Mouse (Mus musculus): ENCODE data around the gene Mon1b. TPM values are rescaled to one million over a fixed set of nuclear protein-coding genes. Genes with fewer than 3 reads are reported as not detected.

Mon1b gene
- total RNA-seq (2014; rRNA removed) (25.5 and 31.6 TPM in 2 replicates), polyA plus RNA-seq (2015; fragmentation: Nextera tagmentation; extraction: Ambion mirVana) (6.9 and 7.8 TPM in 2 replicates)

GRCm38 (mm10) chr8:113634670-113635591 is at the start of gene Mon1b:
TSS of gene Mon1b (plus strand) at chr8:113635587.
- Histone ChIP-seq H3K27ac (peak within 1 kb of the TSS; percentile 96), H3K4me2 (ENCODE audit: low read depth, low read length) (peak within 1 kb of the TSS; percentile 100), H3K4me3 (ENCODE audit: low read length) (peak within 1 kb of the TSS; percentile 65), H3K4me1 (ENCODE audit: insufficient read depth, low read length) (peaks cover 12% of the 10 kb centered on the region), H3K36me3 (ENCODE audit: insufficient read depth, low read length) (peaks cover 6% of the 10 kb centered on the region), H3K9ac (replicated peaks; ENCODE audit: low read length) (peak within 1 kb of the TSS; percentile 67), H3K27me3 (ENCODE audit: insufficient read depth, low read length) (no peaks in the 10 kb centered on the region), H3K9me3 (ENCODE audit: low read length) (no peaks in the 10 kb centered on the region)
- ATAC-seq (peak; percentile 99), DNase-seq (ENCODE audit: low spot score) (peak; percentile 98)
- TF ChIP-seq CTCF (IDR thresholded peaks at IDR 0.05; ENCODE audit: low read depth): no peak
- WGBS: under 1% methylated on average over 42 of the region's 42 CpGs

DNA sequence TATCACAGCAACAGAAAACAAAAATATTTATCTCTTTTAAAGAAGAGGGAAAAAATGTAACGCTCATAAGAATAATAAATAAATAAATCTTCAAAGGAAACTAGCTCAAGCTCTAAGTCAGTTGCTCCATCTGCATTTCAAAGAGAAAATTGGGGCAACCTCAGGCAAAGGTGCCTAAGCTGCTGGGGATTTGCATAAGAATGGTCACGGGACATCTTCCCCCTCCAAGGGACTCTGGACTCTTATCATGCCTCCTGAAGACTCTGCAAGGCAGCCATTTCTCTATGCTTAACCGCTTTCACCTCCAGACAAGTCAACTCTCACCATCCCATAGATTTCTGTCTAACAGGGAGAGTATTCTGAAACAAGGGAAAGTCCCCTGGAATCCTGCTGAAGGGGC is 37.0 kb upstream of the Mon1b start:
- ATAC-seq (no peak), DNase-seq (ENCODE audit: low spot score) (no peak)
- no peaks in the 10 kb centered on the region for H3K27me3 ChIP-seq (ENCODE audit: insufficient read depth, low read length)
- H3K4me3 ChIP-seq (ENCODE audit: low read length): no peak overlapping the region
- no peak overlapping the region for H3K4me2 ChIP-seq (ENCODE audit: low read depth, low read length)
- H3K9ac ChIP-seq (replicated peaks; ENCODE audit: low read length): no peak overlapping the region
- no peaks in the 10 kb centered on the region for H3K4me1 ChIP-seq (ENCODE audit: insufficient read depth, low read length)
- no peaks in the 10 kb centered on the region for H3K36me3 ChIP-seq (ENCODE audit: insufficient read depth, low read length)
- TF ChIP-seq CTCF (IDR thresholded peaks at IDR 0.05; ENCODE audit: low read depth): no peak
- H3K27ac ChIP-seq: no peak overlapping the region
- WGBS: 55% methylated on average over 3 of the region's 3 CpGs
- H3K9me3 ChIP-seq (ENCODE audit: low read length): no peaks in the 10 kb centered on the region

DNA sequence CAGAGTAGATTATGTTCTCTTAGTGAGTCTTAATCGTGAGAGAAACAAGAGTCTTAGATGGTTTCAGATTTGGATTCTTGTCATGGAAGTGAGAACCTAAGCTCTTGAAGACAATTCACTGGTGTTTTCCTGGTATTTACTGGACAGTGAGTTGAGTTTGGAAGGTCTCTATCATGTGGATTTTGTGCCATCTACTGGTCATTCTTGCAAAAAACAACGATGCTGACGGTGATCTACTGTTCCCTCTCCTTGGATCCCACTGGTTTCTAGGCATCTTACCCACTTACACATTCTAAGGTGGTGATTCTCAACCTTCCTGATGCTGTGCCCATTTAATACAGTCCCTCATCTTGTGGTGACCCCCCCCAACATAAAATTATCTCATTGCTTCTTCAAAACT is 2.8 kb upstream of the Mon1b start:
- Histone ChIP-seq H3K4me2 (ENCODE audit: low read depth, low read length) (no peak overlapping the region), H3K4me1 (ENCODE audit: insufficient read depth, low read length) (peaks cover 12% of the 10 kb centered on the region), H3K36me3 (ENCODE audit: insufficient read depth, low read length) (no peaks in the 10 kb centered on the region), H3K27ac (no peak overlapping the region), H3K9me3 (ENCODE audit: low read length) (no peaks in the 10 kb centered on the region), H3K27me3 (ENCODE audit: insufficient read depth, low read length) (no peaks in the 10 kb centered on the region), H3K9ac (replicated peaks; ENCODE audit: low read length) (no peak overlapping the region), H3K4me3 (ENCODE audit: low read length) (no peak overlapping the region)
- WGBS: 5% methylated on average over 3 of the region's 3 CpGs
- peak; percentile 84 for DNase-seq (ENCODE audit: low spot score)
- TF ChIP-seq CTCF (IDR thresholded peaks at IDR 0.05; ENCODE audit: low read depth): peak; percentile 80
- ATAC-seq: no peak

GRCm38 (mm10) chr8:113634161-113634560 is 1.2 kb upstream of the Mon1b start:
- H3K9me3 ChIP-seq (ENCODE audit: low read length): no peaks in the 10 kb centered on the region
- H3K4me3 ChIP-seq (ENCODE audit: low read length): peak overlapping the region; percentile 65
- H3K27ac ChIP-seq: peak overlapping the region; percentile 96; the same call in 1 of the 2 replicates
- peaks cover 6% of the 10 kb centered on the region for H3K36me3 ChIP-seq (ENCODE audit: insufficient read depth, low read length)
- no peak for TF ChIP-seq CTCF (IDR thresholded peaks at IDR 0.05; ENCODE audit: low read depth)
- ATAC-seq: no peak
- H3K4me2 ChIP-seq (ENCODE audit: low read depth, low read length): peak overlapping the region; percentile 100
- H3K9ac ChIP-seq (replicated peaks; ENCODE audit: low read length): peak overlapping the region; percentile 40
- peaks cover 12% of the 10 kb centered on the region for H3K4me1 ChIP-seq (ENCODE audit: insufficient read depth, low read length)
- H3K27me3 ChIP-seq (ENCODE audit: insufficient read depth, low read length): no peaks in the 10 kb centered on the region
- no peak for DNase-seq (ENCODE audit: low spot score)
- 29% methylated on average over 12 of the region's 12 CpGs for WGBS

DNA sequence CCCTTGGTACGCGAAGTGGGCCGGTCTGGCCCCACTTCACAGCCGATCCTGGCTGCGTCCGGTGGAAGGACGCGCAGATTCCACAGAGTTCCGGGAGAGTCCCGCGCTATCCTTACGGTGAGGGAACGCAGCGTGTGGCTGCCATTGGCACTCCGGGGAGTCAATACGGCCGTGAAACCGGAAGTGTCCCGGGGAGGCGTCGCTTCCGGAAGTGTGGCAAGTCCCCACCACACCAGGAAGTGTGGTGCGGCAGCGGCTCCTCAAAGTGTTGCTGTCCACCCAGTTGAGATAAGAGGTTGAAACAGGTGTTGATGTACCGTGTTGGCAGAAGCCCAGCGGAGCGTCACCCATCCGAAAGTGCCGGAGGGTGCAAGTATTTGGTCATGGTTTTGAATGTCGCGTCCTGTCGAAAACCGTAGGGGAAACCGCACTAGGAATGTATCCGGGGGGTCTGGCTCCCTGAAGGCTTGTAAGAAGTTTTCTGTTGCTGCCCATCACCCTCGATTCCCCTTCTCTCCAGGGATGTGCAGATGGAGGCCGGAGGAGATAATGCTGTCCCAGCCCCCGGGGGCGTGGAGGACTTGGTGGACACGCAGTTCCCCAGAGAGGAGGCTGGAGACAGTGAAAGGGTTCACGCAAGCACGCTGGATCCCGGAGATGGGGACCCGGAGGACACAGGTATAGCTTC is 349 bp downstream of the Mon1b start:
- Histone ChIP-seq H3K4me2 (ENCODE audit: low read depth, low read length) (peak overlapping the region; percentile 100), H3K27ac (peak overlapping the region; percentile 96), H3K4me1 (ENCODE audit: insufficient read depth, low read length) (peaks cover 12% of the 10 kb centered on the region), H3K9ac (replicated peaks; ENCODE audit: low read length) (peak overlapping the region; percentile 67), H3K27me3 (ENCODE audit: insufficient read depth, low read length) (no peaks in the 10 kb centered on the region), H3K9me3 (ENCODE audit: low read length) (no peaks in the 10 kb centered on the region), H3K4me3 (ENCODE audit: low read length) (peak overlapping the region; percentile 65), H3K36me3 (ENCODE audit: insufficient read depth, low read length) (peaks cover 6% of the 10 kb centered on the region)
- peak; percentile 81 for ATAC-seq
- peak; percentile 92 for DNase-seq (ENCODE audit: low spot score)
- WGBS: 1% methylated on average over 44 of the region's 44 CpGs
- no peak for TF ChIP-seq CTCF (IDR thresholded peaks at IDR 0.05; ENCODE audit: low read depth)

- peaks cover 6% of the 10 kb centered on the region for H3K36me3 ChIP-seq (ENCODE audit: insufficient read depth, low read length)
- ATAC-seq (no peak), DNase-seq (ENCODE audit: low spot score) (no peak)
- H3K4me2 ChIP-seq (ENCODE audit: low read depth, low read length): peak overlapping the region; percentile 100
- peak overlapping the region; percentile 67; the same call in 1 of the 2 replicates for H3K9ac ChIP-seq (replicated peaks; ENCODE audit: low read length)
- H3K9me3 ChIP-seq (ENCODE audit: low read length): no peaks in the 10 kb centered on the region
- H3K4me1 ChIP-seq (ENCODE audit: insufficient read depth, low read length): peaks cover 12% of the 10 kb centered on the region
- H3K4me3 ChIP-seq (ENCODE audit: low read length): peak overlapping the region; percentile 65
- 0 out of 2 replicates have a peak overlapping the region, but pooled peaks have one; percentile 96 for H3K27ac ChIP-seq
- TF ChIP-seq CTCF (IDR thresholded peaks at IDR 0.05; ENCODE audit: low read depth): peak; percentile 26
- no peaks in the 10 kb centered on the region for H3K27me3 ChIP-seq (ENCODE audit: insufficient read depth, low read length)
- 28% methylated on average over 5 of the region's 5 CpGs for whole genome bisulfite sequencing
Measured at GRCm38 (mm10) chr8:113636280-113636628, 867 bp downstream of the Mon1b start.
